Mouse (Mus musculus): Measurements from ENCODE around the gene Wrap53.
A peak's percentile ranks its signal among the peaks of the same experiment; 100 is the strongest.

Gene Wrap53

DNA sequence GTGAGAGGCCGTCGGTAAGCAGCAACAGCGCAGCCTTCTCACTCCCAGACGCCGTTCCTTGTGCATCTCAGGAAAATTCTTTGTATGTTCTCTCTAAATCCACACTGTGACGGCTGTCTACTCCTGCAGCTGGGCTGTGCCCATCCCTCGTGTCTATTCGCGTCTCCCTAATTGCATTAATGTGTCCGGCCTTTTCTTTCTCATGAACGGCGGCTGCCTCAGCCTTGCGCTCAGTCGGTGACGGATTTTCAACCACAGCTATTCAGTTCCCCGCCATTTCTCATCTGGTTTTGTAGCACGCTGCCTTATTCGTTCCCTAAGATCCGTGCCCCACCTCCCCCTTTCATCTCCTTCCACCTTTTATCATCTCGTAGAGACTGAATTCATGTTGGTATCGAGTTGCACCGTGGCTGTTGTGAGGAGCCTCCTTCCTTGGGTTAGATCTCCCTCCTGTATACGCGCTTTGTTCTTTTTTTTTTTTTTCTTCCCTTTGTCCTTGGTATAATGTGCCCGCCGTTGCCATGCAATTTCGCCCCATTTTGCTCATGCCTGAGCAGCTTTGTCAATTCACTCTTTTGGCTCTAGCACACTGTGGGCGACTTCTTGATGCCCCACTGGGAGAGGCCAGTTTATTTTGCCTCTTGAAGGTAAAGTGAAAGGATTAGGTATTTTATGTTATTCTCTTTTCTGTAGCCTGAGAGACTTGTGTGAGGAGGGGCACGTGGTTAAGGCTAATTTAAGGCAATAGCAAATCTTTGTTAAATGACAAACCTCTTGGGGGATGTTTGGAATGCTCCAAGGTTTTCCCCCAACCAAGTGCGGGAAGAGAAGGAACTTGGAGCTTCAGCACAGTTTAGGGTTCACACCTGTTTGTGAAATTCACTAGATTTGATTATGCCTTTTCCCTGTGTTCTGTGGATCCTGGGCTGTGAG, 52.7 kb downstream of the Wrap53 start:
- DNase-seq: no peak

- no peak for DNase-seq
Measured at GRCm38 (mm10) chr11:69526631-69527030, 53.4 kb downstream of the Wrap53 start.

- DNase-seq: no peak
Measured at GRCm38 (mm10) chr11:69525661-69526060, 54.4 kb downstream of the Wrap53 start.

GRCm38 (mm10) chr11:69523651-69524050, 56.4 kb downstream of the Wrap53 start:
- DNase-seq: no peak

DNA sequence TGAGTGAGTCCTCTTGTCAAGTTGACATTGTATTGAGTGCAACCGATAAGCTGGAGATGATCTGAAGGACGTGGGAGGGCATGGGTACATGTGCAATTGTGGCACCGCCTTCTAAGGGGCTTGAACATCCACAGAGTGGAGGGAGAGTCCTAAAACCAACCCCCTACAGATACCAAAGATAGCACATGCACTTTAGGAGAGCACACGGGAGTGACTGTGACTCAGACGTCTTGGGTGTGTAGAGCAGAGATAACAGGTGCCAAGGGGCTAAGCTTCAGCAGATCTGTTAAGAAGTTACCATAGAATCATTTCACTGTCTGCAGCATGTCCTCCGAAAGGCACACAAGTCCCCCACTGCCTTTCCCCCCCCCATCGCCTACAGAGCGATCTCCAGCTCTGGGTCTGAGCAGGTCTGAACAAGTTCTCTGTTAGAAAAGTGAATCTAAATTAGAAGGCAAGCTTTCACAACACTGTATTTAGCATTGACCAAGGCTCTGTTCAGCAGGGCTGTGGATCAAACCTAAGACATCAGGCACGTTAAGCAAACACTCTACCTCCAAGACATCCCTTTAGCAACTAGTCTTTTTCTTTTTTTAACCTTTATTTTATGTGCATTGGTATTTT, 58.4 kb downstream of the Wrap53 start:
- no peak for DNase-seq

GRCm38 (mm10) chr11:69519976-69520375, 60.1 kb downstream of the Wrap53 start:
- no peak for DNase-seq

GRCm38 (mm10) chr11:69516661-69517060, 63.4 kb downstream of the Wrap53 start:
- DNase-seq: no peak

DNA sequence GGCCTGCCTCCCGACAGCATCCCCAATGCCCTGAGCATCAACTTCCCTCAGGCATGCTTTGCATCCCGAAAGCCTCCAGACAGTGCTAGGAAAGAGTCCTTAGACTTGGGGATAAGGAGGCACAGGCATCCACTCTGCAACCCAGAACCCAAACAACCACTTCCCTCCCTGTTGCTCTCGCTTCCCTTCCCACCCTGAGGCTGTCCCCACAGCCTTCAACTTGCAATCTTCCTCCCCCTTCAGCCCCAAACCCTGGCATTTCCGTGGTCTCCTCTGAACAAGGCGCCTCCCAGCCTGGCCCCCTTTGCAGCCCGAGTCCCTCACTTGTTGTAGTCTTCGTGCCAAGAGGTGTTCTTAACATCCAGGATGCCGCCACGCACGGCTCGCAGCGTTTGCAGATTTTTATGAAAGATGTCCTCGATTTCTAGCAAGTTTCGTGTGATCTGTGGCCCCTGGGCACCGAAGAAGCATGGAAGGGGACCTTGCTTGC, 63.9 kb downstream of the Wrap53 start:
- no peak for DNase-seq

DNA sequence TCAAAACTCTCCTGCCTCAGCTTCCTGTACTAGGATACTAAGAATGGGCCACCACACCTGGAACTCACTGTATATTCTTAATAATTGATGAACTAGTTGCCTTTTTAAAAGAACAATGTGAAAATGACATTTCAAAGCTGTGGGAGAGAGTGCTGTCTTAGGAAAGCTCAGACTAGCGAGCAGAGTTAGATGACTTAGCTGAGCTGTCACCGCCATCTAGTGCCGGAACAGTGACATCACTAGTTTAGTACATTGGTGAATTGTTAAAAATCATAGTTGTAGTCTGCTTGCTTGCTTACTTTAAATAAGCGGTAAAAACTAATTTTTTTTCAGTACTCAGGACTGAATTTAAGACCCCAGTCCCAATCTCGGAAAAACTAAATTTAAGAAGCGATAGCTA, 66.2 kb downstream of the Wrap53 start:
- peak; percentile 53 to 66 for DNase-seq
